Mouse (Mus musculus): ENCODE data around the gene Tnks1bp1.

Tnks1bp1 gene

DNA sequence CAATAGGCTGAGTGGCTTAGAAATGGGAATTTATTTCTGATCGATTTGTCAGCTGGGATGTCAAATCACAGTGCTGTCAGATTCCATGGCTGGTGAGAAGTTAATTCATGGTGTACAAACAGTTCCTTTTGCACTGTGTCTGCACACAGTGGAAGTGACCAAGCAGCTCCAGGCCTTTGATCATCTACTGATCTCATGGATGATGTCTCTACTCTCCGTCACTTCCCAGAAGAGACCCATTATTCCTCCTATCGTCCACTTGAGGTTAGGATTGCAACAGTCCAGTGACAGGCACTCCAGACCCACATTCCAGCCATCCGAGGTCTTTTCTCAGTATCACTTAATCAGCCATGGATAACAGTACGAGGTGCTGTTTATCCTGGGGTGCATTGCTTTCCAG lies 25.9 kb downstream of the Tnks1bp1 start:
- in situ Hi-C loops (cut with MboI, MseI): no loop called here

- in situ Hi-C loops (cut with MboI, MseI): no loop called here
Measured at GRCm38 (mm10) chr2:85088716-85089646, 41.2 kb downstream of the Tnks1bp1 start.

DNA sequence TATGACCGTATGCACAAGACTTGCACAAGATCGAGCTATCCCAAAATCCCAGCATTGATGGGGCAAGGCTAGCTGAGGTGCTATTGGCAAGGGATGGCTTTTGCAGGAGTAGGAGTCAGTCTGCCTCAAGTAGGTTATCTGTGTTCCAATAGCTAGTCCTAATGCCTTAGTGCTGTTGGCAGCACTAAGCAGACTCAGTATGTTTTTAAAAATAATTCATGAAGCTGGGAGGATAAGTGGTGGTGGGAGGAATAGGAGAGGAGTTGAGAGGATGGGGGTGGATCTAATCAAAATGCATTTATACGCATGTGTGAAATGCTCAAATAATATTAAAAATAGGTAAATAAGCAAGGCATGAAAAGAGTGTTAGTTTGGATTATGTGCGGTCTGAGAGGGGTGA lies 43.5 kb downstream of the Tnks1bp1 start:
- in situ Hi-C loops (cut with MboI, MseI): no loop called here

- in situ Hi-C loops (cut with MboI, MseI): no loop called here
Measured at GRCm38 (mm10) chr2:85093376-85093775, 45.6 kb downstream of the Tnks1bp1 start.

DNA sequence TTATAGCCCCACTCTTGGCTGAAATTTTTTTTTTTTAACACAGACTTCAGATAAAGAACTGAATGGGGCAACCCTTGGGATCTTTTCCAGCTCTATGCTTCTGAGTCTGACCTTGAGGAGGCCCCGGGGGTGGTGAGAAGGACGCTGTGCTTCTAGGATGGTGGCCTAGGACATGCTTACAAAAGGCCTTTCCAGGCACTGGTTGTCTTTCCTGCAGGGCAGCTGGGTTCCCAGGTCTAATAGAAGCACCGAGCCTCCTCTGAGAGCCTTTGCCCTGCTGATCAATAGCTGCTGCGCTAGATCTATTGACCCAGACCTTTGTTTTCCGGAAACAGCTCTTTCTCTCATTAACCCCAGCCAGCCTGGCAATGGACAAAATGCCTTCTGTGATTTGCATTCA lies 48.1 kb downstream of the Tnks1bp1 start:
- in situ Hi-C loops (cut with MboI, MseI): no loop called here

- in situ Hi-C loops (cut with MboI, MseI): no loop called here
Measured at GRCm38 (mm10) chr2:85098014-85098413, 50.2 kb downstream of the Tnks1bp1 start.

DNA sequence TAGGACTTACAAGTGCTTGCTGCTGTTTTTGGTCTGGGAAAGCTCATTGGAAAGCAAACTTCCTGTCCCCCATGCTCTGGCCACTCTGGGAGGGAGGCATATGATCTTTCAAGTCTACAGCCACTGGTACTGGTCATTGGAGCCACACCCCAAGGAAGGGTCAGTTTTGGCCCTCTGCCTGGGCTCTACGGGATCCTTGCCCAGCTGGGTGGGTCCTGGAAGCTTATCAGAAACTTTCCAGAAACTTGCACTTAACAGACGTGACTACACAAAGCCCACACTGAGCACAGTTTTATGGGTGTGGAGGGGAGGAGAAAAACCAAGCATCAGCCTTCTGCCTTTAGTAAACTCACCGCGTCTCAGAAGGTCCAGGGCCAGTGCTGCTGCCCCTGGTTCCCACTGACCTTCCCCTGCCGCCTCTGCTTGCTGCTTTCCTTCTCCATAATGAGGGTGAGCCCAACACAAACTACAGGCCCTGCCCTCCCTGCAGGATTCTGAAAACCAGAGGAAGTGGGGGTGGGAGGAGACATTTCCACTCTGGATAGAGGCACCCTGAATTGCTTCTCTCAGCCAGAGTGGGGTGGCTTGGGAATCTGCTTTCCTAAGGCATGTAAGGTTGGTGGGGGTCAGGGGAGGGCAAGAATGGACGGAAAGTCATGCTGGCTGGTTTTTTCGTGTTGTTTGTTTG lies 51.1 kb downstream of the Tnks1bp1 start:
- in situ Hi-C loops (cut with MboI, MseI): no loop called here

DNA sequence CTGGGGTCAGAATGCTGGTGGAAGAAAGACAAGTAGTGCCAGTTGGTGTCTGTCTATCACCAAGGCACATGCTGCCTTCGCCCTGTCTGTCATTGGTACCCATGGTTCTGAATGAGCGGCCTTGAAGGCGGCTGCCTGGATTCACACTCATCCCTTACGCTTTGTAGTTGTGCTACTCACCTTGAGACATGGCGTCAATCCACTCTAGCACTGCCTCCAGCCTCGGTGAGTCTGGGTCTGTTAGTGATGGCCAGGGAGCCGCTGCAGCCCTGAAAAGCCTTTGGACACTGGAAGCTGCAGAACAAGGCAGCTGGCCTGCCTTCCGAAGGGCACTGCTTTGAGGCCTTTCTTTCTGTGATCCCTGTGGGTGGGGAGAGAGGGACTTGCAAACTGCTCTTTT lies 55.4 kb downstream of the Tnks1bp1 start:
- in situ Hi-C loops (cut with MboI, MseI): no loop called here

DNA sequence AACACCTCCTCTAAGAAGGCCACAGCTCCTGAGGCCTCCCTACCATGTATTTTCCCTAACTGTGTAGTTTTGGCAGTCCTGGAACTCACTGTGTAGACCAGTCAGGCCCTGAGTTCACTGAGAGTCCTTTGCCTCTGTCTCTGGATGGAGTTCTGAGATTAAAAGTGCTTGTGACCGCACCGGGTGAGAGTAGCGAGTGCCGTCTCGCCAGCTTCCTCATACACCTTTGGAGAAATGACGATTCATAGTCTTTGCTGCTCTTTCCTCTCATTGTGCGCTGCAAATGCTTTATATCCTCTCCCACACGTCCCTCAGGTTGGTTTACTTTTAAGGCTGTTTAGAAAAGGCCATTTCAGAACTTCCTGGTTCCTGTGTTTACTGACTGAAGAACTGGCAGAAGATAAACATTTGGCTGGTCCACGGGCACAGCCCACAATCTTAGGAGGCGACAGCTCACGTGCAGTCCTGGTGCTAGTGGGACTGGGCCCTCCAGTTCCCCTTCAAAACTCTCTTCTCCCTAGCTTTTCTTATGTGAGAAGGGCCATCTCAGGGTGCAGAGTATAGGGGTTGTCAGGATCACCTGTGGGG lies 57.7 kb downstream of the Tnks1bp1 start:
- in situ Hi-C loops (cut with MboI, MseI): loop anchor here (5.0 kb wide), 1 partner anchor 48 kb away; no protein-coding TSS in a partner anchor

GRCm38 (mm10) chr2:85106068-85106790 lies 58.4 kb downstream of the Tnks1bp1 start:
- in situ Hi-C loops (cut with MboI, MseI): loop anchor here (5.0 kb wide), 1 partner anchor 49 kb away; no protein-coding TSS in a partner anchor

- in situ Hi-C loops (cut with MboI, MseI): loop anchor here (5.0 kb wide), 1 partner anchor 50 kb away; no protein-coding TSS in a partner anchor
Measured at GRCm38 (mm10) chr2:85106941-85107340, 59.1 kb downstream of the Tnks1bp1 start.

- in situ Hi-C loops (cut with MboI, MseI): loop anchor here (10.0 kb wide), 1 partner anchor 1354 kb away; no protein-coding TSS in a partner anchor
Measured at GRCm38 (mm10) chr2:85110288-85110875, 62.6 kb downstream of the Tnks1bp1 start.
